Mouse (Mus musculus): ENCODE measurements at regions not wholly inside any gene's neighbourhood (a gene's known extent, or its start where the extent isn't known, plus 50 kb on each side); places are given as distances from the start of the nearest gene placed in this dataset.

GRCm38 (mm10) chr16:13013891-13014644, 95.4 kb upstream of the Ercc4 start:
- no peak for TF ChIP-seq CTCF (IDR thresholded peaks at IDR 0.05; ENCODE audit: control insufficient read depth, insufficient read depth, insufficient replicate concordance, low read depth, low read length)
- no peak for TF ChIP-seq POLR2A (IDR thresholded peaks at IDR 0.05; ENCODE audit: control insufficient read depth, low read depth, low read length)
